Mouse (Mus musculus): Measurements from ENCODE around the gene Acly.

- TF ChIP-seq CTCF (IDR thresholded peaks at IDR 0.05; ENCODE audit: low read depth) (no peak), EP300 (IDR thresholded peaks at IDR 0.05; ENCODE audit: low read depth) (no peak)
Observed at GRCm38 (mm10) chr11:100500651-100501050, 27.1 kb downstream of the Acly start.
